Mouse (Mus musculus) stomach, postnatal 0 days (tissue): ENCODE results near the gene Cobll1. TPM values are rescaled to one million over a fixed set of nuclear protein-coding genes. Genes with fewer than 3 reads are reported as not detected.

Experiments
- ATAC-seq: fragments of 200-750 bp; cut with Nextera tagmentation; 2 replicates; pipeline ENCODE4 v1.8.0; 2017; ENCODE audit not compliant: low FRiP score, low TSS enrichment
- DNase-seq: peaks from one replicate; pipeline ENCODE4 v3.0.0-alpha.2; 2016; ENCODE audit warnings: low spot score
- H3K27ac ChIP-seq: fragments of 300-500 bp; sonication (generic); replicated peaks from 2 replicates; pipeline ENCODE4 v1.5.1; 2014; ENCODE audit warnings: mild to moderate bottlenecking, control low read depth
- H3K27me3 ChIP-seq: fragments of 300-500 bp; sonication (generic); 2 replicates; pipeline ENCODE4 v1.6.1; 2014; ENCODE audit warnings: low read length; ENCODE audit not compliant: control insufficient read depth, insufficient read depth
- H3K36me3 ChIP-seq: fragments of 300-500 bp; sonication (generic); 2 replicates; pipeline ENCODE4 v1.6.1; 2014; ENCODE audit warnings: low read length, mixed read lengths; ENCODE audit not compliant: control insufficient read depth, insufficient read depth
- H3K4me1 ChIP-seq: fragments of 300-500 bp; sonication (generic); replicated peaks from 2 replicates; pipeline ENCODE4 v1.6.1; 2014; ENCODE audit warnings: antibody characterized with exemption; ENCODE audit not compliant: control insufficient read depth, insufficient read depth
- H3K4me2 ChIP-seq: fragments of 300-500 bp; sonication (generic); replicated peaks from 2 replicates; pipeline ENCODE4 v1.6.1; 2014; ENCODE audit warnings: low read depth, mild to moderate bottlenecking, control low read depth, moderate library complexity
- H3K4me3 ChIP-seq: fragments of 300-500 bp; sonication (generic); 2 replicates; pipeline ENCODE4 v1.5.1; 2014; ENCODE audit warnings: low read depth, low read length, control low read depth
- H3K9ac ChIP-seq: fragments of 300-500 bp; sonication (generic); 2 replicates; pipeline ENCODE4 v1.6.1; 2014; ENCODE audit warnings: mild to moderate bottlenecking, low read length, control low read depth, mixed read lengths
- H3K9me3 ChIP-seq: fragments of 300-500 bp; sonication (generic); 2 replicates; pipeline ENCODE4 v1.6.1; 2016; ENCODE audit warnings: low read length; ENCODE audit not compliant: control insufficient read depth
- CTCF ChIP-seq: IDR thresholded peaks from 2 replicates; pipeline ENCODE4 v1.5.1; 2016; ENCODE audit warnings: antibody characterized with exemption, low read depth, mild to moderate bottlenecking, moderate library complexity
- EP300 ChIP-seq: optimal IDR thresholded peaks from 2 replicates; pipeline ENCODE3; 2016; ENCODE audit warnings: antibody characterized with exemption
- WGBS: fragments of 180-500 bp; shearing (Covaris S2); extraction: QIAGEN DNeasy Blood & Tissue Kit; methylation state at CpG from one replicate; pipeline ENCODE4 v1.1.7; 2014; 5-methylcytosine and 5-hydroxymethylcytosine counted together
- polyA plus RNA-seq: library from polyadenylated mRNA; unstranded; fragments of >200 nt; fragmentation: Nextera tagmentation; extraction: Ambion mirVana; gene quantifications from 2 replicates; pipeline ENCODE4 v1.2.1, GENCODE M21; 2015

Gene Cobll1
- polyA plus RNA-seq, 1 experiment from 2014 or later = 9.3 TPM

DNA sequence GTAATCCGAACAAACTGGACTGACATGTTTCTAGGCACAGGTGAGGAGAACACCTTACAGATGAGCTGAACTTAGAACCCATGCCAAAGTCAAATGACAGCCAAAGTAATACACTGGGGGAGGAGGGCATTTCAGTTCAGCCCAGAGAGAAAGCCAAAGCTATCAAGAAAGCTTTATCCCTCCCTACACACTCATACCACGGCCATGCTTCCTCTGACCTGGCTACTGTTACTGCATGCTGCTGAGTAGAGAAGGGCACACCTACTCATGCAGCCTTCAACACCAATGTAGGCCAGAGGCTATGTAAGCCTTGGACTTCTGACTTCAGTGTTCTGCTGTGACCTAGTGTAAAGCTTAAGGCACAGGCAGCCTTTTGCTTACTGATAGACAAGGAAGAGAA, 120.1 kb downstream of the Cobll1 start:
- WGBS = 68% methylated on average over 2 of the region's 2 CpGs
- DNase-seq = peak; percentile 37

DNA sequence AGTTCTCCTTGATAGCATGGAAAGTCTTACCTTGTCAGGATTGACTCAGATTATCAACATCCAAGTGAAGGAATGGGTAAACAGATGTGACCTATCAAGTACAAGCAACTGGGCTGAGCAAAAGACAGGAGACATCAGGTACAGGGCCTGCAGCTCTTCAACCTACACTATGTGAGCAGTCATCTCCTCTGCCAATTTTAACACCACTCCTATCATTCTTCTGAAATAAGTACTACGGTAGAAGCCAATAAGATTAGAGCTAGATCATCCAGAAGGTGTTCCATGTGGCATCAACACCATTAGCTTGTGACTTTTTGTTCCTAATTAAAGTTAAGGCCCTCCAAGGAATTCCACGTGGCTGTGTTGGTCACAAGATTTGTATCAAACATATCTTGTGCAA, 121.3 kb downstream of the Cobll1 start:
- no peaks in the 10 kb centered on the region for H3K9me3 ChIP-seq
- H3K4me3 ChIP-seq = no peak overlapping the region
- TF ChIP-seq EP300 (no peak), CTCF (no peak)
- DNase-seq (no peak), ATAC-seq (no peak)
- no peak overlapping the region for H3K4me2 ChIP-seq
- no peaks in the 10 kb centered on the region for H3K36me3 ChIP-seq
- 74% methylated on average over 2 of the region's 2 CpGs for WGBS
- H3K9ac ChIP-seq = no peak overlapping the region
- no peaks in the 10 kb centered on the region for H3K27me3 ChIP-seq
- no peaks in the 10 kb centered on the region; the same call in 1 of the 2 replicates for H3K4me1 ChIP-seq
- H3K27ac ChIP-seq = no peak overlapping the region

More for the DNA sequence above, 120.1 kb downstream of the Cobll1 start:
- H3K4me1 ChIP-seq = no peaks in the 10 kb centered on the region; the same call in 1 of the 2 replicates
- TF ChIP-seq EP300 (no peak), CTCF (no peak)
- H3K9ac ChIP-seq = no peak overlapping the region
- H3K9me3 ChIP-seq = no peaks in the 10 kb centered on the region
- no peaks in the 10 kb centered on the region for H3K27me3 ChIP-seq
- H3K4me3 ChIP-seq = no peak overlapping the region
- H3K27ac ChIP-seq = no peak overlapping the region
- no peak overlapping the region for H3K4me2 ChIP-seq
- peak; percentile 95 for ATAC-seq
- H3K36me3 ChIP-seq = no peaks in the 10 kb centered on the region

DNA sequence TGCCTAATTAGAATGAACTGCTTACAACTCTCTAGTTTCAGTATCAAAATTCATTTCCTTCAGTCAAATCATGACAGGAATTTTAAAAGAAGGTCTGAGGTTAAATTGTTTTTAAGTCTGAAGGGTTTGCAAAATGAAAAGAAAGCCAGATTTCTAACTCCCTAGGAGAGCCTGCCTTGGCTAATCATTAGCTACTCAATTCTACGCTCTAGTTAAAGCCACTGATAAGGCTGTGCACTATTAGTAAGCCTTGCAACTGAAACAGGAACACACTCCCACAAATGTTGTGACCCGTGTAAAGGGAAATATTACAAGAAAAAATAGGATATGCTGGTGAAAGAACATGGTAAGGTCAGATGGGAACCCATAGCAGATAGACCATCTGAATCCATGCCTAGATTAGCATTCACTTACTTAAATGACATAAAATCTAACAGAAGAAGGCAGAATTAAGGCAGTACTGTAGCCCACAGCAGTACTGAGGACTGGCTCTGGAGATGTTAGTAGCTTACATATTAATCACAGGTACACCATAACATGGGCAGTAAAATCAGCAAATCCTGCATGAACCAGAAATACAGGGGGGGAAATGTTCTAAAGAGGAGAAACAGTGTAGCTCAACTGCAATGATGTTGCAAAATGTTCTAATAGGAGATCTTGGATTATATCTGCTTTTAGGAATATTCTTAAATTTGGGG, 122.6 kb downstream of the Cobll1 start:
- H3K4me3 ChIP-seq = no peak overlapping the region
- no peak for DNase-seq
- no peaks in the 10 kb centered on the region; the same call in 1 of the 2 replicates for H3K4me1 ChIP-seq
- no peaks in the 10 kb centered on the region for H3K9me3 ChIP-seq
- WGBS = 52% methylated on average over 2 of the region's 2 CpGs
- peak; percentile 70; the same call in 1 of the 2 replicates for ATAC-seq
- H3K36me3 ChIP-seq = no peaks in the 10 kb centered on the region
- H3K9ac ChIP-seq = no peak overlapping the region
- H3K4me2 ChIP-seq = no peak overlapping the region
- H3K27me3 ChIP-seq = no peaks in the 10 kb centered on the region
- no peak overlapping the region for H3K27ac ChIP-seq
- TF ChIP-seq CTCF = no peak
- TF ChIP-seq EP300 = no peak

DNA sequence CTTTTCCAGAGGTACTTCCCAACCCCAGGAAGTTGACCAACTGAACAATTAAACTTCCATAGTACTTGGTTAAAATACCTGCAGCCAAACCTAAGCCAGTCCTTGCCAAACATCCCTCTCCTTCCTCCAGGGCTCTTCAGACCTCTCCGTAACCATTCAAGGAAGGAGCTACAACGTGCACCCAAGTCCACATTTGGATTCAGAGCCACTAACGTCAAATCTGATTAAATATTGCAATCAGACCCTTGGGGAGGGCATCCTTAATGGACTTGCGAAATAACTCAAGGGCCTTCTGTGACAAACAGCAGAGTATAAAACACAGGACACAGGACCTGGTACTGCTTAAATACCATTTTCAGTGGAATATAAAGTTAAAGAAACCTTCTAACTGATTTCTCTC, 126.0 kb downstream of the Cobll1 start:
- 69% methylated on average over 4 of the region's 4 CpGs for WGBS
- Histone ChIP-seq H3K4me2 (no peak overlapping the region), H3K9ac (no peak overlapping the region), H3K36me3 (no peaks in the 10 kb centered on the region), H3K27ac (no peak overlapping the region), H3K4me1 (no peaks in the 10 kb centered on the region), H3K27me3 (no peaks in the 10 kb centered on the region), H3K9me3 (no peaks in the 10 kb centered on the region), H3K4me3 (no peak overlapping the region)
- no peak for TF ChIP-seq CTCF
- no peak for TF ChIP-seq EP300
- DNase-seq (no peak), ATAC-seq (no peak)

DNA sequence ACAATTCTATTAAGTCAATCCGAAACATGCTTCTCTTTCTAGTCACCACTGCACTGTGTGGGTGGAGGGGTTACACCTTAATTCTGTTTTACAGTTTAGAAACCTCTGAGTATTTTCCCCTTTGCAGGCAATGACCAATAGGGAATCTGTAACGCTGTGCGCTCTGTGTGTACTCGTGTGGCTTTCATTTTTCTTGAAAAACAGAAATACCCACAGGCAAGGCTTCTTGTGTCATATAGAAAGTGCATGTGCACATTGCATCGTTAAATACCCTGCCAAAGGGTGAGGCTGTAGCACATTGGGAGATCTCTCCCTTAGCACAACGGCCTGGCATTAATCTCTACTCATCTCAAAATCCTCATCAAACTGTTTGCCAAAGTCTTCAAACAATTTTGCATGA, 134.6 kb downstream of the Cobll1 start:
- no peaks in the 10 kb centered on the region for H3K4me1 ChIP-seq
- 83% methylated on average over 6 of the region's 6 CpGs for WGBS
- ATAC-seq (no peak), DNase-seq (no peak)
- no peak overlapping the region for H3K9ac ChIP-seq
- H3K36me3 ChIP-seq = peaks cover 2% of the 10 kb centered on the region; the same call in 1 of the 2 replicates
- TF ChIP-seq CTCF (no peak), EP300 (no peak)
- H3K9me3 ChIP-seq = no peaks in the 10 kb centered on the region
- H3K27ac ChIP-seq = no peak overlapping the region
- no peak overlapping the region for H3K4me2 ChIP-seq
- H3K4me3 ChIP-seq = no peak overlapping the region
- no peaks in the 10 kb centered on the region for H3K27me3 ChIP-seq

DNA sequence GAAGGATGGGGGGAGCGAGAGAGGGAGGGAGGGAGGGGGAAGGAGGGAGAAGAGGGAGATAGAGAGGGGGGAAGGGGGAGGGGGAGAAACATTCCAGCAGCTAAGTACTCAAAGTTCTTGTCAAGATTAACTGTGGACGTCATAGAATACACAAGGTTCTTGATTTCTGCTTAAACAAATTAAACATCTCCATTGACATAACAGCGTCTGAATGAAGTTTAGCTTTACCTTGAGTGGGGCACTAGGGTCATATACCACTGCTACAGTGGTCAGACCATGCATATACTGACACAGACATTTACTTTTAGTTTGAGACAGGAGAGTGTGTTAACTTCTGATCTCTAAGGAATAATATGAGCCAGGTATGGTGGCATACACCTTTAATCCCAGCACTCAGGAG, 135.4 kb downstream of the Cobll1 start:
- WGBS = 36% methylated on average over 2 of the region's 3 CpGs
- Histone ChIP-seq H3K9me3 (no peaks in the 10 kb centered on the region), H3K27me3 (no peaks in the 10 kb centered on the region), H3K36me3 (peaks cover 4% of the 10 kb centered on the region; the same call in 1 of the 2 replicates), H3K4me2 (no peak overlapping the region), H3K4me3 (no peak overlapping the region), H3K9ac (no peak overlapping the region), H3K27ac (no peak overlapping the region), H3K4me1 (no peaks in the 10 kb centered on the region)
- no peak for TF ChIP-seq EP300
- no peak for TF ChIP-seq CTCF
- no peak for ATAC-seq
- DNase-seq = no peak
